Mouse (Mus musculus): Measurements from ENCODE around the gene Idh3g. TPM values are rescaled to one million over a fixed set of nuclear protein-coding genes. Genes with fewer than 3 reads are reported as not detected.

Gene Idh3g
- polyA plus RNA-seq, 2 experiments, result 128 to 143 TPM

DNA sequence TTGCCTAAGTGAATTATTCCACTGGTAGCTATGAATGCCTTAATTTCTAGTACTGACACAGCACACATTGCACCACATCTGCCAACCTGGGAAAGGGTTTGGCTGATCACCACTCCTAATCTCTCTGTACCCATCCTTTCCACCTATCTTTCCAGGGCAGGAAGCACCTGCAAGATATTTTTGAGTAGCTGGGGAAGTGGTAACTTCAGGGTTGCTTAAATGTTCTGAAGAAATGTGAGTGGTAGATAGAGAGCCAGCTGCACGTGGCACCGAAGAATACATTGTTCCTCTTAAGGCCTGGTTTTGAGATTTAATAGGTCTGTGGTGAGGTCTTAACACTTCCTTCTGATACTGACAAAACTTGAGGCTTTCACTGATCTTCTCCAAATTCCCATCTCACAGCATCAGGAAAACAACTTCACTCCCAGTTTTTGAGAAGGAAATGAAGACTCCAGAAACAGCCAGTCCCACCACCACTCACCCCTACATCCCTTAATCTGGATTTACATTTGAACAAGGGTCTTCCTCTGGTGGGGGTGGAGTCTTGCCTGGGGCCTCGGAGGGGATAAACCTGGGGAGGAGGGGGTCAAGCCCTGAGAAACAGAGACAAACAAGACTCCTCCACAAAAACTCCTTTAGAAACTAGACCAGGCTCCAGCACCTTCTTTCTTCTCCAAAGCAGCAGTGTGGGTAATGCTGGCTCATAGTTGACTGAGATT is 30.1 kb upstream of the Idh3g start:
- no peak overlapping the region for H3K27ac ChIP-seq
- DNase-seq (ENCODE audit: low read depth in 3 of 3, low spot score in 3 of 3) (no peak), ATAC-seq (ENCODE audit: insufficient read depth) (no peak)
- no peak overlapping the region for H3K9ac ChIP-seq (replicated peaks)
- H3K27me3 ChIP-seq (ENCODE audit: control insufficient read depth, insufficient read depth, low read length), result no peaks in the 10 kb centered on the region
- no peaks in the 10 kb centered on the region for H3K36me3 ChIP-seq (replicated peaks; ENCODE audit: control insufficient read depth, insufficient read depth, low read depth)
- WGBS (ENCODE audit: insufficient replicate concordance), result 8% methylated on average over 3 of the region's 3 CpGs
- H3K4me2 ChIP-seq (ENCODE audit: low read depth), result no peak overlapping the region
- H3K4me3 ChIP-seq (ENCODE audit: insufficient read depth in 1 of 2, low read depth in 2 of 2, low read length in 2 of 2), result no peak overlapping the region
- no peaks in the 10 kb centered on the region for H3K9me3 ChIP-seq (ENCODE audit: control insufficient read depth, low read length)
- H3K4me1 ChIP-seq (replicated peaks; ENCODE audit: control insufficient read depth in 2 of 2, insufficient read depth in 2 of 2, low read length in 1 of 2), result peaks cover 0 to 4% of the 10 kb centered on the region in 2 experiments; a peak in 1 of 4 replicates
- TF ChIP-seq CTCF (IDR thresholded peaks at IDR 0.05; ENCODE audit: low read depth), result no peak
- TF ChIP-seq EP300 (IDR thresholded peaks at IDR 0.05; ENCODE audit: low read depth), result no peak

DNA sequence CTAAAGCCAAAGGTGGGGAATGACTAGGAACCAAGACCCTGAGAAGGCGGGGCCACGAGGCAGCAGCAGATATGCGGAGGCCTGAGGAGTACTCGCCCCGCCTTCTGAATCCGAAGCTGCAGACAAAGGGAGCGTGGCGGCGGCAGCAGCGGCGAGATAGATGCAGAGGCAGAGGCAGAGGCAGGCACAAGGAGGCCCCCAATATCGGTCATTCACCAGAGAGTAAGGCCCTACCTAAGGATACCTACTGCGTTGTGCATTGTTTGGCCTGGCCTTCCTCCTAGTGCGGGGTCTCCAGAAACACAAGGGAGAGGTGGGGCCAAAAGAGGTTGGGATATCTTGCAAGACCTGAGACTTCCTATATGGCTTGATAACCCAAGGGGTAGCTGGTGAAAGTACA is 28.4 kb upstream of the Idh3g start:
- DNase-seq (ENCODE audit: low read depth in 3 of 3, low spot score in 3 of 3), result no peak
- Histone ChIP-seq H3K4me3 (ENCODE audit: insufficient read depth in 1 of 2, low read depth in 2 of 2, low read length in 2 of 2) (no peak overlapping the region), H3K9ac (replicated peaks) (no peak overlapping the region), H3K4me2 (ENCODE audit: low read depth) (no peak overlapping the region), H3K36me3 (replicated peaks; ENCODE audit: control insufficient read depth, insufficient read depth, low read depth) (no peaks in the 10 kb centered on the region), H3K27me3 (ENCODE audit: control insufficient read depth, insufficient read depth, low read length) (no peaks in the 10 kb centered on the region), H3K4me1 (replicated peaks; ENCODE audit: control insufficient read depth in 2 of 2, insufficient read depth in 2 of 2, low read length in 1 of 2) (peaks cover 0 to 4% of the 10 kb centered on the region in 2 experiments; a peak in 1 of 4 replicates), H3K27ac (no peak overlapping the region), H3K9me3 (ENCODE audit: control insufficient read depth, low read length) (no peaks in the 10 kb centered on the region)
- TF ChIP-seq CTCF (IDR thresholded peaks at IDR 0.05; ENCODE audit: low read depth), result no peak
- TF ChIP-seq EP300 (IDR thresholded peaks at IDR 0.05; ENCODE audit: low read depth), result no peak
- 10% methylated on average over 14 of the region's 14 CpGs for WGBS (ENCODE audit: insufficient replicate concordance)
- no peak for ATAC-seq (ENCODE audit: insufficient read depth)

DNA sequence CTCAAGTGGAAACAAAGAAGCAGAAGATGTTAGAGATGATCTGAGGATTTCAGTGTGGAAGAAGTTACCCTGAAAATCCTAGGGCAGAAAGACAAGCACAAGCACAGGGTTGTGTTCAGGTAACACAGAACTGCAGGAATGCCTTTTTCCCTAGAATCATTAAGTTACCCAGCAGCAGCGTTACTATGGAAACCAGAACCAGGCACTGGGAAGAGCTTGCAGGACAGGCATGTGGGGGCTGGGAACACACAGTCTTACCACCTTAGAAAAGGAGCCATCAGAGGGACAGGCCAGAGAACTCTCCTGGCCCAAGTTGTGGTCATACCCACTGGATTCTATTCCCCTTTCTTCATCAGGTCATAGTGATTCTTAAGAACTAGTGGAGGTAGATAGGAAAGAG is 19.1 kb upstream of the Idh3g start:
- Histone ChIP-seq H3K27me3 (ENCODE audit: control insufficient read depth, insufficient read depth, low read length) (no peaks in the 10 kb centered on the region), H3K9me3 (ENCODE audit: control insufficient read depth, low read length) (no peaks in the 10 kb centered on the region), H3K9ac (replicated peaks) (no peak overlapping the region), H3K4me2 (ENCODE audit: low read depth) (no peak overlapping the region), H3K4me1 (replicated peaks; ENCODE audit: control insufficient read depth in 2 of 2, insufficient read depth in 2 of 2, low read length in 1 of 2) (no peaks in the 10 kb centered on the region), H3K36me3 (replicated peaks; ENCODE audit: control insufficient read depth, insufficient read depth, low read depth) (no peaks in the 10 kb centered on the region), H3K27ac (no peak overlapping the region), H3K4me3 (ENCODE audit: insufficient read depth in 1 of 2, low read depth in 2 of 2, low read length in 2 of 2) (no peak overlapping the region)
- 69% methylated on average over 1 of the region's 1 CpGs for WGBS (ENCODE audit: insufficient replicate concordance)
- TF ChIP-seq EP300 (IDR thresholded peaks at IDR 0.05; ENCODE audit: low read depth) (no peak), CTCF (IDR thresholded peaks at IDR 0.05; ENCODE audit: low read depth) (no peak)
- DNase-seq (ENCODE audit: low read depth in 3 of 3, low spot score in 3 of 3) (no peak), ATAC-seq (ENCODE audit: insufficient read depth) (no peak)

DNA sequence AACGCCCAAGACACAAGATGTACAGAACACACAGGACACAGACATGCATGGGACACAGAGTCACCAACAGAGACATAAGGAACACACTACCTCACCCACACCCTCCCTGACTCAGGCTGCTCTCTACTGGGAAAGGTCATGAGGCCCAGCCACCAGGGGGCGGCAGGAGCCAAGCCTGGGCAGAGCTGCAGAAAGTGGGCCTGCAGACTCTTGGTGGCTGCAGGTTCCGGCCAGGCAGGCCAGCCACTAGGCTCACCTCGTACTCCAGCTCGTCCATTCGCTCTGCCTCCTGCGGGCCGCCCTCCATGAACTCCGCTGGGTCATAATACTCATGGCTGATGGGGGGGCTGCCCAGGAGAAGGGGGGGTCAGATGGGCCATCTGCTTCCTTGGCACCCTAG is 11.8 kb upstream of the Idh3g start:
- no peaks in the 10 kb centered on the region for H3K9me3 ChIP-seq (ENCODE audit: control insufficient read depth, low read length)
- no peak overlapping the region for H3K4me2 ChIP-seq (ENCODE audit: low read depth)
- peak; percentile 51; the same call in 1 of the 2 replicates for ATAC-seq (ENCODE audit: insufficient read depth)
- WGBS (ENCODE audit: insufficient replicate concordance), result 25% methylated on average over 9 of the region's 9 CpGs
- H3K27me3 ChIP-seq (ENCODE audit: control insufficient read depth, insufficient read depth, low read length), result no peaks in the 10 kb centered on the region
- no peak overlapping the region for H3K27ac ChIP-seq
- H3K36me3 ChIP-seq (replicated peaks; ENCODE audit: control insufficient read depth, insufficient read depth, low read depth), result no peaks in the 10 kb centered on the region
- peak; percentile 89 for TF ChIP-seq CTCF (IDR thresholded peaks at IDR 0.05; ENCODE audit: low read depth)
- no peak for TF ChIP-seq EP300 (IDR thresholded peaks at IDR 0.05; ENCODE audit: low read depth)
- H3K4me1 ChIP-seq (replicated peaks; ENCODE audit: control insufficient read depth in 2 of 2, insufficient read depth in 2 of 2, low read length in 1 of 2), result no peaks in the 10 kb centered on the region
- no peak overlapping the region for H3K9ac ChIP-seq (replicated peaks)
- DNase-seq (ENCODE audit: low read depth in 3 of 3, low spot score in 3 of 3), result peak in 1 of 3 experiments; percentile 28
- H3K4me3 ChIP-seq (ENCODE audit: insufficient read depth in 1 of 2, low read depth in 2 of 2, low read length in 2 of 2), result no peak overlapping the region

DNA sequence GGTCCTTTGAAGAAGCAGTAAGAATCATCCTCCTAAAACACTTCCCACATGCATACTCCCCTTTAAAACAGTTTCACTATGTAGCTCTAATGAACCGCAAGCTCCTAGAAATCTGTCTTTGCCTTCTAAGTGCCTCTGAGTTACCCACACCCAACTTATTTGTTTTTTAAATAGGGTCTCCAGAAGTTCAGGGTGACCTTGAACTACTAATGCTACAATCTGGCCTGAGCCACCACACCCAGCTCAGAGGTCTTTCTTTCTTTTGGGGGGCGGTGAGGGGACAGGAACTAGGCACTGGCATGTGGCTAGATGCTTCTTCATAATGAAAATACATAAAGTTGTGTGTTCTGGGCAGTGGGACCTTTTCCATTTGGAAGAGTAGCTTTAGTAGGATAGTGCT is 10.8 kb upstream of the Idh3g start:
- no peak overlapping the region for H3K27ac ChIP-seq
- no peak overlapping the region for H3K4me3 ChIP-seq (ENCODE audit: insufficient read depth in 1 of 2, low read depth in 2 of 2, low read length in 2 of 2)
- TF ChIP-seq CTCF (IDR thresholded peaks at IDR 0.05; ENCODE audit: low read depth) (no peak), EP300 (IDR thresholded peaks at IDR 0.05; ENCODE audit: low read depth) (no peak)
- no peaks in the 10 kb centered on the region for H3K4me1 ChIP-seq (replicated peaks; ENCODE audit: control insufficient read depth in 2 of 2, insufficient read depth in 2 of 2, low read length in 1 of 2)
- no peaks in the 10 kb centered on the region for H3K27me3 ChIP-seq (ENCODE audit: control insufficient read depth, insufficient read depth, low read length)
- ATAC-seq (ENCODE audit: insufficient read depth) (no peak), DNase-seq (ENCODE audit: low read depth in 3 of 3, low spot score in 3 of 3) (no peak)
- no peak overlapping the region for H3K9ac ChIP-seq (replicated peaks)
- no peaks in the 10 kb centered on the region for H3K36me3 ChIP-seq (replicated peaks; ENCODE audit: control insufficient read depth, insufficient read depth, low read depth)
- 65% methylated on average over 2 of the region's 2 CpGs for WGBS (ENCODE audit: insufficient replicate concordance)
- H3K9me3 ChIP-seq (ENCODE audit: control insufficient read depth, low read length), result no peaks in the 10 kb centered on the region
- no peak overlapping the region for H3K4me2 ChIP-seq (ENCODE audit: low read depth)
